Mouse (Mus musculus) liver, adult 2 months (tissue): Measurements from ENCODE around the gene Cdk5r1. TPM values are rescaled to one million over a fixed set of nuclear protein-coding genes. Genes with fewer than 3 reads are reported as not detected.

Experiments
- DNase-seq: peaks from one replicate; pipeline ENCODE4 v3.0.0-alpha.2; 2011; ENCODE audit warnings: low read depth, low spot score; ENCODE audit errors: extremely low read depth
- H3K27ac ChIP-seq: fragments of 200-500 bp; replicated peaks from 2 replicates; pipeline ENCODE4 v1.5.1; 2012; ENCODE audit warnings: low read depth, mild to moderate bottlenecking, control low read depth, inconsistent platforms, low read length; ENCODE audit not compliant: insufficient read depth
- H3K27me3 ChIP-seq: fragments of 200-500 bp; 2 replicates; pipeline ENCODE4 v1.6.1; 2012; ENCODE audit warnings: mild to moderate bottlenecking, moderate library complexity, low read length, inconsistent platforms; ENCODE audit not compliant: control insufficient read depth, insufficient read depth
- H3K36me3 ChIP-seq: fragments of 200-500 bp; 2 replicates; pipeline ENCODE4 v1.6.1; 2012; ENCODE audit warnings: low read length, inconsistent platforms; ENCODE audit not compliant: control insufficient read depth, insufficient read depth
- H3K4me1 ChIP-seq: fragments of 200-500 bp; 2 replicates; pipeline ENCODE4 v1.6.1; 2011; ENCODE audit warnings: low read length; ENCODE audit not compliant: control insufficient read depth, insufficient read depth
- H3K4me3 ChIP-seq: fragments of 200-500 bp; 2 replicates; pipeline ENCODE4 v1.5.1; 2011; ENCODE audit warnings: low read depth, mild to moderate bottlenecking, control low read depth, low read length, moderate library complexity; ENCODE audit not compliant: insufficient read depth
- H3K79me2 ChIP-seq: fragments of 200-500 bp; 2 replicates; pipeline ENCODE4 v1.6.1; 2012; ENCODE audit warnings: inconsistent platforms, mild to moderate bottlenecking, low read length, moderate library complexity; ENCODE audit not compliant: control insufficient read depth, insufficient read depth
- H3K9ac ChIP-seq: fragments of 200-500 bp; 2 replicates; pipeline ENCODE4 v1.6.1; 2012; ENCODE audit warnings: low read depth, mild to moderate bottlenecking, control low read depth, inconsistent platforms, low read length
- CTCF ChIP-seq: fragments of 200-500 bp; IDR thresholded peaks from 2 replicates; pipeline ENCODE4 v1.5.1; 2011; ENCODE audit warnings: low read depth, low read length, control low read depth
- POLR2A ChIP-seq: fragments of 200-500 bp; IDR thresholded peaks from 2 replicates; pipeline ENCODE4 v1.6.1; 2011; ENCODE audit warnings: low read length, control low read depth; ENCODE audit not compliant: insufficient read depth; ENCODE audit errors: extremely low read depth
- WGBS: fragments of 180-500 bp; shearing (Covaris S2); methylation state at CpG from one replicate; pipeline ENCODE4 v1.1.7; 2018; 5-methylcytosine and 5-hydroxymethylcytosine counted together
- polyA plus RNA-seq: library from polyadenylated mRNA; depleted of rRNA; stranded (reverse); fragments of >200 nt; gene quantifications from 2 replicates; pipeline ENCODE4 v1.2.3, GENCODE M21; 2012
- total RNA-seq: library from RNA; depleted of rRNA; stranded (reverse); fragments of >200 nt; gene quantifications from 2 replicates; pipeline ENCODE4 v1.2.3, GENCODE M21; 2014

Gene Cdk5r1
- total and polyA plus RNA-seq, 2 experiments, result 0.18 to 0.61 TPM

DNA sequence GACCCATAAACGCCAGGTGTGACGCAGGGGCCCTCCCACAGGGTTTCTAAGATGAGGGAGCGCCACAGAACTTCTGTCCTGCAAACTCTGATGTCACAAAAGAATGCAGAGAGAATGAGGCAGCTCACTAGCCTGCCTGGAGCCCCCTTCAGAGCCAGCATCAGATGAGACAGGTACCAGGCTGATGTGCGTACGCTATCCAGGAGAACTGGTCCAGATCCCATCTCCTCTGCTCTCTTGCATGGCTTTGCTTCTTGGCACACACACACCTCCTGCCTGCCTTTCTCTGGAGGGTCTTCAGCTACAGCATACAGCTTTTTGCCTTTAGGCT is 32.3 kb downstream of the Cdk5r1 start:
- Histone ChIP-seq H3K36me3 (no peaks in the 10 kb centered on the region), H3K27me3 (no peaks in the 10 kb centered on the region), H3K9ac (no peak overlapping the region), H3K4me1 (no peaks in the 10 kb centered on the region), H3K4me3 (no peak overlapping the region), H3K79me2 (no peaks in the 10 kb centered on the region), H3K27ac (no peak overlapping the region)
- no peak for DNase-seq
- WGBS, result 95% methylated on average over 5 of the region's 5 CpGs
- no peak for TF ChIP-seq CTCF
- TF ChIP-seq POLR2A, result no peak

DNA sequence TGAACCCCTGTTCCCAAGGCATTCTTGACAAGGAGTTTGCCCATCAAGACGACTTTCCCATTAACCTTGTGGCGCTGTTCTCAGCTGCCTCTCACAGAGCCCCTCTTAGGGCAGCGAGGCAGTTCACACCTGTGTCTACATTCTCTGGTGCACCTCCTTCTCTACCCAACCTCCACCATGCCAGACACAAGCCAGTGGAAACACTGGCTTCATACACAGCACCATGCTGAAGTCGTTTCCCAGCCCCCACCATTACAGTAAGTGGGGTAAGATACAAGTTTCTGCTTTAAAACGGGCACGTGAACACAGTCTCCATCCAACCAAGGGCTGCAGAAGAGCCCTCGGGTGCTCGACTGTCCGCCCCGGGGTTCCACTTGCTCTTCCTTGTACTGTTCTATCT is 33.3 kb downstream of the Cdk5r1 start:
- Histone ChIP-seq H3K9ac (no peak overlapping the region), H3K4me1 (no peaks in the 10 kb centered on the region), H3K4me3 (no peak overlapping the region), H3K27ac (no peak overlapping the region), H3K27me3 (no peaks in the 10 kb centered on the region), H3K36me3 (no peaks in the 10 kb centered on the region), H3K79me2 (no peaks in the 10 kb centered on the region)
- WGBS, result 85% methylated on average over 10 of the region's 10 CpGs
- no peak for DNase-seq
- no peak for TF ChIP-seq POLR2A
- TF ChIP-seq CTCF, result no peak

DNA sequence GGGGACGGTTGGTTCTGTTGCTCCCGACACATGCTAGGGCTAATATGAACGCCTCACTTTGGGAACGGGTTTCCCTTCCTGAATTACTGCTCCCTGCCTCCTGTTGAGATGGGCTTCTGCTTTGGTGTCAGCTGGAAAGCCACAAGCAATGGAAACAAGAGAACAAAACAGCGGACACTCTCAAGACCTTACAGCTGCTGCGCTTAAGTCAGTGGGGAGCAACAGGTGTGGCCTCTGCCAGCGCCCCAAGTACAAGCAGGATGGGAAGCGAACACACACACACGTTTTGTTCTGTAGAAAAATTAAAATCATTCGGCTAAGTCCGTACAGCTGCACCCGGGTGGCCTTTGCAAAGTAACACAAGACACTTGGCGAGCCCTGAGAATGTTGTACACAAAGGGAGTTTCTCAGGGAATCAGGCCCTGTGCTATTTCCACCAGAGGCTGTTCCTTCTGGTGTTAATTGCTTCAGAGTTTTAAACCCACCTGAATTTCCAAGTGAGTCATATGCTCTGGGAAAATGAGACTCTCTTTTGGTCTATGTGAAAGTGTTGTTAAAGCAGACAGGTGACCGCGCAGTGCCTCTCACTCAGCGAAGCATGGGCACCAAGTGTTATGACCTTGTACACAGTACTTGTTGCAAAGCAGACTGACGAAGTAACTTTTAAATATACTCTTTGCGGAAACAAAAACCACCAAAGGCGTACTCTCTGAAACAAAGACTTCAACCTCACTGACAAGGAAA is 35.7 kb downstream of the Cdk5r1 start:
- H3K36me3 ChIP-seq, result no peaks in the 10 kb centered on the region
- no peak overlapping the region for H3K27ac ChIP-seq
- H3K27me3 ChIP-seq, result no peaks in the 10 kb centered on the region
- H3K9ac ChIP-seq, result no peak overlapping the region
- TF ChIP-seq POLR2A (no peak), CTCF (no peak)
- H3K79me2 ChIP-seq, result no peaks in the 10 kb centered on the region
- no peak overlapping the region for H3K4me3 ChIP-seq
- no peaks in the 10 kb centered on the region for H3K4me1 ChIP-seq
- DNase-seq, result no peak
- whole genome bisulfite sequencing, result 90% methylated on average over 19 of the region's 19 CpGs

DNA sequence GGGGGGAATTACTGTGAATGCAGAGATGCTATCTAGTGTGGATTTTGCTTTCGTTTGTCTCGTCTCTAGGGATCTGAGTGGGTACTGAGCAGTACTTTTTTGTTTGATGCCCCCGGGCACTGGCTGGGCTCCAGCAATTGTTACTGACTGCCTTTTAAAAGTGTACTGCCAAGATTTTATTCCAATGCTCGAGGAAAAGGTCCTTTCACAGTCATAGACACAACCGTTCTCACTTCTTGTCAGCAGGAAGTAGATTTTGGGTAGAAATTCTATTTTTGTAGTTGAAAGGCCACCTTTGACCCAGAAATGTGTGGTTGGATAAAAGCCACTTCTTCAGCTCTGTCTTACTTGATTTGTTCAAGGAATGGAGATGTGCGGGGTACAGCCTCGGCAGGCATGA is 37.0 kb downstream of the Cdk5r1 start:
- no peak for DNase-seq
- H3K4me3 ChIP-seq, result no peak overlapping the region
- no peaks in the 10 kb centered on the region for H3K36me3 ChIP-seq
- WGBS, result 69% methylated on average over 7 of the region's 7 CpGs
- H3K9ac ChIP-seq, result no peak overlapping the region
- no peaks in the 10 kb centered on the region for H3K4me1 ChIP-seq
- H3K27me3 ChIP-seq, result no peaks in the 10 kb centered on the region
- H3K27ac ChIP-seq, result no peak overlapping the region
- no peaks in the 10 kb centered on the region for H3K79me2 ChIP-seq
- TF ChIP-seq CTCF (no peak), POLR2A (no peak)

GRCm38 (mm10) chr11:80515346-80515745 is 38.5 kb downstream of the Cdk5r1 start:
- no peak for DNase-seq
- Histone ChIP-seq H3K4me1 (no peaks in the 10 kb centered on the region), H3K36me3 (no peaks in the 10 kb centered on the region), H3K27ac (no peak overlapping the region), H3K9ac (no peak overlapping the region), H3K4me3 (no peak overlapping the region), H3K79me2 (no peaks in the 10 kb centered on the region), H3K27me3 (no peaks in the 10 kb centered on the region)
- TF ChIP-seq CTCF, result no peak
- TF ChIP-seq POLR2A, result no peak
- WGBS, result 98% methylated on average over 1 of the region's 1 CpGs

- H3K79me2 ChIP-seq, result no peaks in the 10 kb centered on the region
- no peak overlapping the region for H3K9ac ChIP-seq
- TF ChIP-seq CTCF (no peak), POLR2A (no peak)
- H3K27me3 ChIP-seq, result no peaks in the 10 kb centered on the region
- no peaks in the 10 kb centered on the region for H3K36me3 ChIP-seq
- H3K4me1 ChIP-seq, result no peaks in the 10 kb centered on the region
- no peak overlapping the region for H3K4me3 ChIP-seq
- no peak overlapping the region for H3K27ac ChIP-seq
- 93% methylated on average over 8 of the region's 8 CpGs for WGBS
- no peak for DNase-seq
These were observed 39.1 kb downstream of the Cdk5r1 start for GRCm38 (mm10) chr11:80515895-80516294.
